Mouse (Mus musculus) E14TG2a.4 (cell line): Measurements from ENCODE around the gene Itgad.

ENCODE experiments used
- H3K27me3 ChIP-seq: 2 replicates; pipeline ENCODE4 v1.6.1; 2014; ENCODE audit warnings: low read length, control low read depth; ENCODE audit not compliant: insufficient read depth
- H3K36me3 ChIP-seq: 2 replicates; pipeline ENCODE4 v1.6.1; 2014; ENCODE audit warnings: low read length, control low read depth; ENCODE audit not compliant: insufficient read depth
- H3K4me1 ChIP-seq: replicated peaks from 2 replicates; pipeline ENCODE4 v1.6.1; 2014; ENCODE audit warnings: low read depth, low read length, control low read depth
- H3K4me3 ChIP-seq: replicated peaks from 2 replicates; pipeline ENCODE4 v1.5.1; 2014; ENCODE audit warnings: mild to moderate bottlenecking, low read length
- H3K9me3 ChIP-seq: 2 replicates; pipeline ENCODE4 v1.6.1; 2014; ENCODE audit warnings: low read length, control low read depth
- CTCF ChIP-seq: conservative IDR thresholded peaks from 2 replicates; pipeline ENCODE4 v1.5.1; 2014; ENCODE audit warnings: low read length
- NANOG ChIP-seq: IDR thresholded peaks from 2 replicates; pipeline ENCODE4 v1.6.1; 2014; ENCODE audit warnings: borderline replicate concordance, low read length, mixed read lengths
- POU5F1 ChIP-seq: IDR thresholded peaks from 2 replicates; pipeline ENCODE4 v1.6.1; 2014; ENCODE audit warnings: low read length, borderline replicate concordance

Gene Itgad

GRCm38 (mm10) chr7:128271496-128271895, 117.3 kb downstream of the Itgad start:
- peaks cover 60% of the 10 kb centered on the region for H3K4me1 ChIP-seq
- H3K4me3 ChIP-seq: no peak overlapping the region
- no peaks in the 10 kb centered on the region for H3K9me3 ChIP-seq
- peaks cover 42% of the 10 kb centered on the region for H3K36me3 ChIP-seq
- H3K27me3 ChIP-seq: peaks cover 36% of the 10 kb centered on the region
- TF ChIP-seq NANOG: no peak
- no peak for TF ChIP-seq POU5F1
- no peak for TF ChIP-seq CTCF
